Mouse (Mus musculus): ENCODE measurements around the gene Syndig1l. TPM values are rescaled to one million over a fixed set of nuclear protein-coding genes. Genes with fewer than 3 reads are reported as not detected.

Syndig1l gene
- polyA plus RNA-seq (2015; fragmentation: Nextera tagmentation; extraction: Ambion mirVana): 0.17 TPM in 1 of 2 replicates, not detected in the other

- ATAC-seq (ENCODE audit: low FRiP score, low TSS enrichment) (peak; percentile 83), DNase-seq (ENCODE audit: low spot score) (peak; percentile 86)
- Histone ChIP-seq H3K27me3 (ENCODE audit: control insufficient read depth, insufficient read depth, low read length) (no peaks in the 10 kb centered on the region), H3K9me3 (ENCODE audit: control insufficient read depth, low read length) (no peaks in the 10 kb centered on the region), H3K4me1 (replicated peaks; ENCODE audit: control insufficient read depth, insufficient read depth) (no peaks in the 10 kb centered on the region), H3K4me3 (ENCODE audit: low read depth, low read length) (peak within 1 kb of the TSS; percentile 39), H3K9ac (ENCODE audit: low read length) (no peak within 1 kb of the TSS), H3K4me2 (replicated peaks; ENCODE audit: low read depth) (peak within 1 kb of the TSS; percentile 78), H3K27ac (replicated peaks) (no peak within 1 kb of the TSS), H3K36me3 (ENCODE audit: control insufficient read depth, insufficient read depth, low read length) (no peaks in the 10 kb centered on the region)
- TF ChIP-seq EP300 (optimal IDR thresholded peaks at IDR 0.05) (no peak), CTCF (IDR thresholded peaks at IDR 0.05; ENCODE audit: low read depth) (no peak)
- 1% methylated on average over 58 of the region's 79 CpGs for WGBS
Observed at GRCm38 (mm10) chr12:84698319-84699081, at the start of gene Syndig1l. Gene Syndig1l, minus strand, starts transcription at chr12:84698831.

GRCm38 (mm10) chr12:84748134-84748533 lies 49.5 kb upstream of the Syndig1l start:
- Histone ChIP-seq H3K4me2 (replicated peaks; ENCODE audit: low read depth) (no peak overlapping the region), H3K27me3 (ENCODE audit: control insufficient read depth, insufficient read depth, low read length) (no peaks in the 10 kb centered on the region), H3K36me3 (ENCODE audit: control insufficient read depth, insufficient read depth, low read length) (no peaks in the 10 kb centered on the region), H3K4me1 (replicated peaks; ENCODE audit: control insufficient read depth, insufficient read depth) (no peaks in the 10 kb centered on the region), H3K27ac (replicated peaks) (no peak overlapping the region), H3K9ac (ENCODE audit: low read length) (no peak overlapping the region), H3K4me3 (ENCODE audit: low read depth, low read length) (no peak overlapping the region), H3K9me3 (ENCODE audit: control insufficient read depth, low read length) (no peaks in the 10 kb centered on the region)
- TF ChIP-seq EP300 (optimal IDR thresholded peaks at IDR 0.05) (no peak), CTCF (IDR thresholded peaks at IDR 0.05; ENCODE audit: low read depth) (no peak)
- ATAC-seq (ENCODE audit: low FRiP score, low TSS enrichment) (no peak), DNase-seq (ENCODE audit: low spot score) (no peak)
- 61% methylated on average over 3 of the region's 3 CpGs for WGBS

GRCm38 (mm10) chr12:84745700-84746099 lies 47.1 kb upstream of the Syndig1l start:
- no peak for TF ChIP-seq EP300 (optimal IDR thresholded peaks at IDR 0.05)
- TF ChIP-seq CTCF (IDR thresholded peaks at IDR 0.05; ENCODE audit: low read depth): no peak
- Histone ChIP-seq H3K9ac (ENCODE audit: low read length) (no peak overlapping the region), H3K4me1 (replicated peaks; ENCODE audit: control insufficient read depth, insufficient read depth) (no peaks in the 10 kb centered on the region), H3K36me3 (ENCODE audit: control insufficient read depth, insufficient read depth, low read length) (no peaks in the 10 kb centered on the region), H3K27me3 (ENCODE audit: control insufficient read depth, insufficient read depth, low read length) (no peaks in the 10 kb centered on the region), H3K4me2 (replicated peaks; ENCODE audit: low read depth) (no peak overlapping the region), H3K4me3 (ENCODE audit: low read depth, low read length) (no peak overlapping the region), H3K9me3 (ENCODE audit: control insufficient read depth, low read length) (no peaks in the 10 kb centered on the region), H3K27ac (replicated peaks) (no peak overlapping the region)
- no peak for DNase-seq (ENCODE audit: low spot score)
- 63% methylated on average over 4 of the region's 4 CpGs for WGBS
- no peak for ATAC-seq (ENCODE audit: low FRiP score, low TSS enrichment)

- Histone ChIP-seq H3K4me1 (replicated peaks; ENCODE audit: control insufficient read depth, insufficient read depth) (no peaks in the 10 kb centered on the region), H3K9ac (ENCODE audit: low read length) (no peak overlapping the region), H3K4me2 (replicated peaks; ENCODE audit: low read depth) (no peak overlapping the region), H3K4me3 (ENCODE audit: low read depth, low read length) (no peak overlapping the region), H3K9me3 (ENCODE audit: control insufficient read depth, low read length) (no peaks in the 10 kb centered on the region), H3K36me3 (ENCODE audit: control insufficient read depth, insufficient read depth, low read length) (no peaks in the 10 kb centered on the region), H3K27me3 (ENCODE audit: control insufficient read depth, insufficient read depth, low read length) (no peaks in the 10 kb centered on the region), H3K27ac (replicated peaks) (no peak overlapping the region)
- TF ChIP-seq EP300 (optimal IDR thresholded peaks at IDR 0.05) (no peak), CTCF (IDR thresholded peaks at IDR 0.05; ENCODE audit: low read depth) (no peak)
- no peak for ATAC-seq (ENCODE audit: low FRiP score, low TSS enrichment)
- WGBS: 77% methylated on average over 10 of the region's 10 CpGs
- DNase-seq (ENCODE audit: low spot score): no peak
Observed at GRCm38 (mm10) chr12:84743496-84743895, 44.9 kb upstream of the Syndig1l start.

GRCm38 (mm10) chr12:84733366-84733765 lies 34.7 kb upstream of the Syndig1l start:
- 67% methylated on average over 13 of the region's 13 CpGs for WGBS
- Histone ChIP-seq H3K27ac (replicated peaks) (no peak overlapping the region), H3K4me3 (ENCODE audit: low read depth, low read length) (no peak overlapping the region), H3K27me3 (ENCODE audit: control insufficient read depth, insufficient read depth, low read length) (no peaks in the 10 kb centered on the region), H3K9me3 (ENCODE audit: control insufficient read depth, low read length) (no peaks in the 10 kb centered on the region), H3K36me3 (ENCODE audit: control insufficient read depth, insufficient read depth, low read length) (no peaks in the 10 kb centered on the region), H3K4me1 (replicated peaks; ENCODE audit: control insufficient read depth, insufficient read depth) (no peaks in the 10 kb centered on the region), H3K4me2 (replicated peaks; ENCODE audit: low read depth) (no peak overlapping the region), H3K9ac (ENCODE audit: low read length) (no peak overlapping the region)
- ATAC-seq (ENCODE audit: low FRiP score, low TSS enrichment): no peak
- no peak for DNase-seq (ENCODE audit: low spot score)
- TF ChIP-seq EP300 (optimal IDR thresholded peaks at IDR 0.05): no peak
- no peak for TF ChIP-seq CTCF (IDR thresholded peaks at IDR 0.05; ENCODE audit: low read depth)

- no peak overlapping the region for H3K4me2 ChIP-seq (replicated peaks; ENCODE audit: low read depth)
- TF ChIP-seq CTCF (IDR thresholded peaks at IDR 0.05; ENCODE audit: low read depth): no peak
- no peak for TF ChIP-seq EP300 (optimal IDR thresholded peaks at IDR 0.05)
- no peak for ATAC-seq (ENCODE audit: low FRiP score, low TSS enrichment)
- H3K4me3 ChIP-seq (ENCODE audit: low read depth, low read length): no peak overlapping the region
- H3K27ac ChIP-seq (replicated peaks): no peak overlapping the region
- no peaks in the 10 kb centered on the region for H3K36me3 ChIP-seq (ENCODE audit: control insufficient read depth, insufficient read depth, low read length)
- WGBS: 90% methylated on average over 10 of the region's 10 CpGs
- H3K9me3 ChIP-seq (ENCODE audit: control insufficient read depth, low read length): no peaks in the 10 kb centered on the region
- no peak for DNase-seq (ENCODE audit: low spot score)
- no peak overlapping the region for H3K9ac ChIP-seq (ENCODE audit: low read length)
- H3K27me3 ChIP-seq (ENCODE audit: control insufficient read depth, insufficient read depth, low read length): no peaks in the 10 kb centered on the region
- no peaks in the 10 kb centered on the region for H3K4me1 ChIP-seq (replicated peaks; ENCODE audit: control insufficient read depth, insufficient read depth)
Observed at GRCm38 (mm10) chr12:84728421-84728820, 29.8 kb upstream of the Syndig1l start.

Measured in stomach, postnatal 0 days (tissue).